Mouse (Mus musculus) MEL (cell line): ENCODE data around the gene Gm20388. TPM values are rescaled to one million over a fixed set of nuclear protein-coding genes. Genes with fewer than 3 reads are reported as not detected.

Experiments used
- DNase-seq: peaks from one replicate; pipeline ENCODE4 v3.0.0; 2011; ENCODE audit warnings: low read depth, low spot score
- H3K27ac ChIP-seq: 2 replicates; pipeline ENCODE4 v1.5.1; 2012; ENCODE audit warnings: low read depth, mild to moderate bottlenecking, control low read depth, low read length, moderate library complexity; ENCODE audit not compliant: control insufficient read depth
- H3K27me3 ChIP-seq, 2 experiments: fragments of 150-350 bp in 1 of 2; sonication (generic) in 1 of 2; 2 replicates each; pipeline ENCODE4 v1.6.1; 2012; ENCODE audit warnings: low read length in 2 of 2, mild to moderate bottlenecking in 2 of 2, improper control_type of control experiment in 1 of 2, moderate library complexity in 1 of 2; ENCODE audit not compliant: insufficient read depth in 2 of 2, control insufficient read depth in 1 of 2
- H3K36me3 ChIP-seq, 2 experiments: 2 replicates each; pipeline ENCODE4 v1.6.1; 2012 to 2014; ENCODE audit warnings: low read length in 2 of 2, improper control_type of control experiment in 1 of 2, inconsistent platforms in 1 of 2, mild to moderate bottlenecking in 1 of 2; ENCODE audit not compliant: insufficient read depth in 2 of 2, control insufficient read depth in 1 of 2
- H3K4me1 ChIP-seq, 2 experiments: fragments of 150-350 bp in 1 of 2; sonication (generic) in 1 of 2; 2 replicates each; pipeline ENCODE4 v1.6.1; 2012; ENCODE audit warnings: low read length in 2 of 2, improper control_type of control experiment in 1 of 2, mild to moderate bottlenecking in 1 of 2; ENCODE audit not compliant: insufficient read depth in 2 of 2, control insufficient read depth in 1 of 2
- H3K4me3 ChIP-seq, 2 experiments: fragments of 150-350 bp in 1 of 2; sonication (generic) in 1 of 2; 2 replicates each; pipeline ENCODE4 v1.5.1; 2012; ENCODE audit warnings: low read depth in 2 of 2, low read length in 2 of 2, mild to moderate bottlenecking in 2 of 2, moderate library complexity in 2 of 2, control low read depth in 1 of 2, improper control_type of control experiment in 1 of 2; ENCODE audit not compliant: control insufficient read depth in 1 of 2, insufficient read depth in 1 of 2
- H3K79me2 ChIP-seq: 2 replicates; pipeline ENCODE4 v1.6.1; 2012; ENCODE audit warnings: mild to moderate bottlenecking, low read length, moderate library complexity; ENCODE audit not compliant: control insufficient read depth, poor library complexity, insufficient read depth
- H3K9ac ChIP-seq: 2 replicates; pipeline ENCODE4 v1.6.1; 2012; ENCODE audit warnings: low read depth, mild to moderate bottlenecking, control low read depth, low read length, moderate library complexity; ENCODE audit not compliant: control insufficient read depth, poor library complexity, severe bottlenecking
- H3K9me3 ChIP-seq: fragments of 150-350 bp; sonication (generic); replicated peaks from 2 replicates; pipeline ENCODE4 v1.6.1; 2012; ENCODE audit warnings: mild to moderate bottlenecking, low read length, improper control_type of control experiment, moderate library complexity; ENCODE audit not compliant: insufficient read depth
- CHD1 ChIP-seq: IDR thresholded peaks from 2 replicates; pipeline ENCODE4 v1.6.1; 2012; ENCODE audit warnings: low read depth, mild to moderate bottlenecking, inconsistent platforms, low read length, improper control_type of control experiment
- EP300 ChIP-seq, 2 experiments: IDR thresholded peaks; 2 replicates each; pipeline ENCODE4 v1.6.1; 2011; ENCODE audit warnings: improper control_type of control experiment in 2 of 2, low read length in 2 of 2, low read depth in 1 of 2, mild to moderate bottlenecking in 1 of 2
- GABPA ChIP-seq: IDR thresholded peaks from 2 replicates; pipeline ENCODE4 v1.6.1; 2012; ENCODE audit warnings: low read depth, mild to moderate bottlenecking, inconsistent platforms, low read length, improper control_type of control experiment, moderate library complexity
- HCFC1 ChIP-seq: IDR thresholded peaks from 2 replicates; pipeline ENCODE4 v1.6.1; 2012; ENCODE audit warnings: low read depth, mild to moderate bottlenecking, inconsistent platforms, low read length, improper control_type of control experiment, moderate library complexity
- MAFK ChIP-seq: IDR thresholded peaks from 2 replicates; pipeline ENCODE4 v1.6.1; 2011; ENCODE audit warnings: low read depth, mild to moderate bottlenecking, low read length, improper control_type of control experiment, borderline replicate concordance
- MAX ChIP-seq: IDR thresholded peaks from 2 replicates; pipeline ENCODE4 v1.6.1; 2011; ENCODE audit warnings: low read length, improper control_type of control experiment
- MEF2A ChIP-seq: IDR thresholded peaks from 2 replicates; pipeline ENCODE4 v1.6.1; 2014; ENCODE audit warnings: low read depth, mild to moderate bottlenecking, inconsistent platforms, low read length, improper control_type of control experiment; ENCODE audit not compliant: poor library complexity, insufficient replicate concordance, severe bottlenecking; ENCODE audit errors: extremely low read depth
- NRF1 ChIP-seq: IDR thresholded peaks from 2 replicates; pipeline ENCODE4 v1.6.1; 2014; ENCODE audit warnings: low read depth, mild to moderate bottlenecking, inconsistent platforms, low read length, improper control_type of control experiment, moderate library complexity; ENCODE audit not compliant: poor library complexity, insufficient read depth, severe bottlenecking
- SMC3 ChIP-seq: IDR thresholded peaks from 2 replicates; pipeline ENCODE4 v1.6.1; 2011; ENCODE audit warnings: low read depth, low read length, improper control_type of control experiment
- TBP ChIP-seq: IDR thresholded peaks from 2 replicates; pipeline ENCODE4 v1.8.0; 2011; ENCODE audit warnings: low read depth, low read length, improper control_type of control experiment
- UBTF ChIP-seq: IDR thresholded peaks from 2 replicates; pipeline ENCODE4 v1.6.1; 2012; ENCODE audit warnings: low read depth, mild to moderate bottlenecking, inconsistent platforms, low read length, improper control_type of control experiment, moderate library complexity, borderline replicate concordance; ENCODE audit not compliant: insufficient read depth
- polyA plus RNA-seq, 2 experiments: library from polyadenylated mRNA; stranded (reverse) in 1 of 2; unstranded in 1 of 2; fragments of >175 nt in 1 of 2; fragments of >200 nt in 1 of 2; gene quantifications; 2 replicates each; pipeline versions ENCODE4 v1.2.1 to v1.2.4; 2012; ENCODE audit warnings: low replicate concordance in 2 of 2, low read depth in 1 of 2; ENCODE audit not compliant: insufficient read length in 2 of 2, insufficient read depth in 1 of 2, missing spikeins in 1 of 2
- total RNA-seq: library from RNA; depleted of rRNA; stranded (reverse); fragments of 300-350 nt; gene quantifications from 2 replicates; pipeline ENCODE4 v1.2.3, GENCODE M21; 2012

The Gm20388 gene
- total and polyA plus RNA-seq, 3 experiments, result 11.1 to 17.8 TPM; not detected in 1

- TF ChIP-seq MAX, result peak; percentile 66
Measured at GRCm38 (mm10) chr8:120397444-120398411, 487.1 kb downstream of the Gm20388 start (continued).

- no peaks in the 10 kb centered on the region for H3K9me3 ChIP-seq
- H3K79me2 ChIP-seq, result no peaks in the 10 kb centered on the region
- peaks cover 3 to 15% of the 10 kb centered on the region in 2 experiments; a peak in 3 of 4 replicates for H3K4me1 ChIP-seq
- DNase-seq, result no peak
- H3K9ac ChIP-seq, result no peak overlapping the region
- TF ChIP-seq TBP (no peak), MAFK (no peak), NRF1 (no peak), GABPA (no peak), EP300 (IDR thresholded peaks at IDR 0.05; ENCODE audit: low read depth in 1 of 2, low read length in 2 of 2) (no peak), UBTF (no peak), CHD1 (no peak), MAX (no peak), MEF2A (no peak)
- no peak overlapping the region for H3K4me3 ChIP-seq
- no peak overlapping the region for H3K27ac ChIP-seq
- H3K36me3 ChIP-seq, result peaks cover 0 to 3% of the 10 kb centered on the region in 2 experiments; a peak in 1 of 4 replicates
- H3K27me3 ChIP-seq, result no peaks in the 10 kb centered on the region
Measured at GRCm38 (mm10) chr8:120399212-120399934, 488.7 kb downstream of the Gm20388 start.

GRCm38 (mm10) chr8:120401216-120401615 is 490.6 kb downstream of the Gm20388 start:
- Histone ChIP-seq H3K4me1 (peaks cover 3 to 15% of the 10 kb centered on the region in 2 experiments; a peak in 3 of 4 replicates), H3K9me3 (no peaks in the 10 kb centered on the region)

More at GRCm38 (mm10) chr8:120401216-120401615, 490.6 kb downstream of the Gm20388 start:
- TF ChIP-seq HCFC1, result no peak
- TF ChIP-seq SMC3, result no peak
- H3K79me2 ChIP-seq, result no peaks in the 10 kb centered on the region
- H3K9ac ChIP-seq, result no peak overlapping the region
- H3K27me3 ChIP-seq, result no peaks in the 10 kb centered on the region
- peaks cover 0 to 3% of the 10 kb centered on the region in 2 experiments; a peak in 1 of 4 replicates for H3K36me3 ChIP-seq
- no peak overlapping the region for H3K27ac ChIP-seq
- no peak for DNase-seq
- H3K4me3 ChIP-seq, result no peak overlapping the region
